Mouse (Mus musculus): ENCODE results near the gene Mblac2.

Mblac2 gene

DNA sequence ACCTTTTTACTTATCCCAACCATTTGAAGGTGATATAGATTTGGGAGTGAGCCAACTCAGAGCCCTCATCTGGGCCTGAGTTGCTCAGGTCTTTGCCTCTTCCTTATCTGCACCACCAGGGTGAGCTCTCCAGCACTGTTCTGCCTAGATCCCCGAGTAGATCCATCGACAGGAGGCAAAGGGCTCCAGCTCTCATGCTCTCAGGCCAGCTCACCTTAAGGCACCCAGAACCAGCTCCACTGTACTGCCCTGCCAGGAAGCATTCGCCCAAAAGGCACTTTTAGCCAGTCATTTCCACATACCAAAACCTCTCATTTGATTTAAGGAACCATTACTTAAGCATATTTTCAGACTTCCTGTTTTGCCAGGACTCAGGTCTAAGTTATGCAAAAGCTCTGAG, 29.8 kb downstream of the Mblac2 start:
- DNase-seq (ENCODE audit: low read depth): no peak

DNA sequence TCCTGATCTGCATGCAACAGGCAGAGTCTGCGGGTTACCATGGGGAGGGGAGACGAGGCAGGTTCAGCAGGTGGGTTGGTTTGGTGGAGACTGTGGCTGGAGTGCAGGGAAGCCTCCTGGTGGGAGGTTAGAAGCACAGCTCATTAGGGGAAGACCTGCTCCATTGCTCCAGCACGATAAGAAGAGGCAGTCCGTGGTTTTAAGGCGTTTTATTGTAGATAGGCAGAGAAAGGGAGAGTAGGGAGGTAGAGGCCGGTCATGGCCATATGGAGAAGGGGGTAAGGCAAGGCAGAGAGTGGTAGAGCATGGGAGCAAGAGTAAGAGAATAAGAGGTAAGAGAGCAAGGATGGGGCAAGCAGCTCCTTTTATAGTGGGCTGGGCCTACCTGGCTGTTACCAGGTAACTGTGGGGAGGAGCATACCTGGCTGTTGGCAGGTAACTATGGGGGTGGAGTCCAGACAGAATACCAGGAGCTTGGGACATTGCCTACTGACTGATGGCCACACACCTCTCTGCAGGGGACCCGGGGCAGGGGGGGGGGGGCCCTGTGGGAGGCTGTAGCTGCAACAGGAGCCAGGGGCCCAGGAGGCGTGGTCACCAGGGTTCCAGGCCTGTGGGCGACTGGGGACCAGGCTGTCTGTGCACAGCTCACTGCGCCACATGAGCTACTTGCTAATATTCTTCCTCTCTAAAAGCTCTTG, 32.4 kb downstream of the Mblac2 start:
- no peak for DNase-seq (ENCODE audit: low read depth)

DNA sequence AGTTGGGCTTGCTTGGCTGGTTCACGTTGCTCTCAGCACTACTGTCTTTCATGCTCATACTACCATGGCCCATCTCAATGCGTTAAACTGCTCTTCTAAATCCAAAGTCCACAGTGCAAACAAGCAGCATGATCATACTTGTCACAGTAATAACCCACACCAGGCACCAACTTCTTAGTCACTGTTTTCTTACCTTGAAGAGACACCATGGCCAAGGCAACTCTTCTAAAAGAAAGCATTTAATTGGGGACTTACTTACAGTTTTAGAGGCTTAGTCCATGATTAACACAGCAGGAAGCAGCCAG, 32.9 kb downstream of the Mblac2 start:
- no peak for DNase-seq (ENCODE audit: low read depth)

DNA sequence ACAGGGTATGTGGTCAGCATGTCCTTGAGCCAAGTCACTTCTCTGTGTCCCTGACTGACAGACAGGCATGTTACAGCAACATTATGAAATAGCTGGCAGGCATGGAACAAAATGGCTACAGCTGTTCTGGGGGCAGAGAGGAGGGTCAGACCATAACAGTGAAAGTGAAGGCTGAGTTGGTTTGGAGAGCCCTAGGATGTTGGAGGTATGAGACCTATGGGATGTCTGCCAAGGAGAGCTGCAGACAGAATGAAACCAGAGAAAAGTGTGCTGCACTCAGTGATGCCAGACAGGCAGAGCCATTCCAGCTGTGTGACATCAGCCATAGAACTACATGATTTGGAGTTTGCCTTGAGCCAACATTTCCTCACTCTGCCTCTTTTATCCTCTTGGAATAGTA, 43.7 kb downstream of the Mblac2 start:
- no peak for DNase-seq (ENCODE audit: low read depth)

DNA sequence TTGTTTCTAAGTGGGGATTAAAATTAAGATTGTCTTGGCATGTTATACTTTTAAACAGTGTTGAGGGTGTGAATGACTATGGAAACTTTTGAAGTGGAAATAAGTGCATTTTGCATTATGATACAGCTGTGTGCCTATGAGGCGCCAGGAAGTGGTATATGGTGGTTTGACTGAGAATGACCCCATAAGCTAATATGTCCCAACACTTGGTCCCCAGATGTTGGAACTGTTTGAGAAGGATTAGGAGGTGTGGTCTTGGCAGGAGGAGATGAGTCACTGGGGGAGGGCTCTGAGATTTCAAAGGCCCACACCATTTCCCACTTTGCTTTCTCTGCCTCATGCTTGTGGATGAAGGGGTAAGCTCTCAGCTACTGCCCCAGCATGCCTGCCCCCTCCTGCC, 44.2 kb downstream of the Mblac2 start:
- DNase-seq (ENCODE audit: low read depth): no peak

DNA sequence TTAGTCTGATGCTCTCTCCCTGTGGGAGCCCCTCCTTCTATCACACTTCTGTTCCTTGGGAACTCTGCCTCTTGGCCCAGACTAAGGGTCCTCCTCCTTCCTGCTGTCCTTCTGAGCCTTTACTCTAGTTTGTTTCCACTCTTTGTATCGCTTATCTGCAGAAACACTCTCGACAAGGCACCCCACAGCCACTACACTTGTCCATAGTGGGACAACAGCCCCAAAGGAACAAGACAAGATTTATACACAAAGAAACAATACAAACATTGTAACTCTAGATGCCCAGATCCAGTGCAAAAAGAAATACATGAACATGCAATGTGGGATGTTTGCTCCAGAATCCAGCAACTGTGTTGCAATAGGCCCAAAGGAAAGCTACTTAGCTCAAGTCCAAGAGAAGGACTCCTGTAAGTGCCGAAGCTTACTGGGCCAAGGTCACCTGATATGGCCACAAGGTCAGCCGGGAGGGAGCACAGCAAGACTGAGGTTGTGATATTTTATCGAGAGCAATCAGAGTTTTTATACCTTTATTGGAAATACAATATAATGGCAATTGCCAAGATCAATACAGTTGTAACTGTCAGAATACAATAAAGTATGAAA, 46.0 kb downstream of the Mblac2 start:
- DNase-seq (ENCODE audit: low read depth): no peak

DNA sequence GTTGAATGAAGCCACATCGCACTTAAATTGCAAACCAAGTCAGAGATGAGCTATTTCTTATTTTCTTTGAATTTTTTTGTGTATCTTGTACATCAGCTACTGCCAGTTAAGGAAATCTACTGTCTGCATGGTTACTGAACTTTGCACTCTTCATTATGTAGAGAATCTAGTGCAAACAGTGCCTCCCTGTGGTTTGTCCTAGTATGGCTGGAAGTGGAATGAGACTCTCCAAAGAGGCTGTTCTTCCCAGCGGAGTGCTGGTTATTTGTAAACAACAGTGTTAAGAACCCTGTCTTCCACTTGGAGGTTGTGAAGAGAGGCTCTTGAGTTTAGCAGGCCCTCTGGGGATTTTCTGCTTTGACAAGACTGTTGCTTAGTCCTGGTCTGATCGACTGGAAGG, 49.2 kb downstream of the Mblac2 start:
- DNase-seq (ENCODE audit: low read depth): peak; percentile 52

DNA sequence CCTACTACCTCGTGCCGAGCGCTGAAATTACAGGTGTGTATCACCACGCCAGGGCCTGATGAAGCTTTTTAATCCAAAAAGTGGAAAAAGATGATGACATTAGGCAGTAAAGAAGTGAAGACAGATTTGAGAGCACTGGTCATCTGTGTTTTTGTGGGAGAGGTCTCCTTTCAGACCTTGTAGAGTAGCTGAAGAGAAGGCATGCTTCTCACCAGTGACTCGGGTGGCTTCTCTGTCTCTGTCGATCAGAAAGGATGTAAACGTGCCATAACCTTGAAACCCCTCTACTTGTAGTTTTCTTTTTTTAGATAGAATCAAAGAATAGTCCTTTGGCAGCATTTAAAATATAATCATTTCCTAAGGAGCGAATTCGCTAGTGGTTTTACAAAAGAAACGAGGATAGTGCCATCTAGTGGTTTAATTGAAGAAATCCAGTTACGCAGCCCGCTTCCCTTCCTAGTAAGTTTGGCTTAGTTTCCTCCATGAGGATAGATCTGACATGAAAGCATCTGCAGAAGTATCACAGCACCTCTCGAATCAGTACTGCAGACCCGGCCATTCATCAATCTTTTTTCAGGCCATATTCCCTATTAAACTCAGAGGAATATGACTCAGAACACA, 50.5 kb downstream of the Mblac2 start:
- DNase-seq (ENCODE audit: low read depth): peak; percentile 75

DNA sequence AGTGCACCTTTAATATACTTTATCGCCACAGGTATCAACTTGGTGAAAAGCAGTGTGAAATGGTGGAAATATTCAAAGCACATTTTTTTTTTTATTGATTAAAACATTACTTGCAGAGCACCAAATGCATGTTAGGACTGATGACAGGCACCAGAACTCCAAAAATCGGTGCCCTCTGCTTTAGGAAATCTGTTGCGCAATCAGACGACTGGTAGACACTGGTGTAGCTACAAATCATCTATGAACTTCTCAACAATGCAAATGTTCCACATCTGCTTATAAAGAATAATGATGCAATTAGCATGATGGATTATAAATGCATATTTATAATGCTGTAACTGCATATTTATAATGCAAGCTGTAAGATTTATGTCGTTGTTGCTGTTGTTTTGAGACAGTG, 53.0 kb downstream of the Mblac2 start:
- DNase-seq (ENCODE audit: low read depth): no peak

DNA sequence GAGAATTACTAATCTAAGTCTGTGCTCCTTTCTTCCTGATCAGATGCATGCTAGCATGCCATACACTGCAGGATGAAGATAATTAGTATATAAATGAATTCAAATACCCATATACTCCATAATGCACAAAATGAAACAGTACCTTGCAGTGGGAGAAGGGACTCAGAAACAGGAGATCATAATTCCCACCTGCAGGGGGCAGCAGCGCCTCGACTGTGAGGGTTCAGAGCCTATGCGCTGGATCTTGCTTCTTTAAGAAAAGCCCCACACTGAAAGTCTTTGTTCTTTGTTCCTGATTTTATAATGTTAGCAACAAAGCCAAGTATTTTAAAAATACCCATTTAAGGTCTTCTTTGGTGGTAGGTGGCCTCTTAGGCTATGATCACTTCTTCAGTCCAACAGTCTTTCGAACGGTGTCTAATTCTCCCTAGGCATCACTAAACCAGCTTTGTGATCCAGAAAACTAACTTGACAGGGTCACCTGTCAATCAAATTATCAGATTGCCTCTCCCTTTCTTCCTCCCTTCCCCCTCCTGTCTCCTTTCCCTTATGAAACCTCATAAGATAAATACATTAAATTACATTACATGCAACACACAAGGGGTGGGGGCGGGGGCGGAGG, 56.0 kb downstream of the Mblac2 start:
- peak; percentile 72 for DNase-seq (ENCODE audit: low read depth)

DNA sequence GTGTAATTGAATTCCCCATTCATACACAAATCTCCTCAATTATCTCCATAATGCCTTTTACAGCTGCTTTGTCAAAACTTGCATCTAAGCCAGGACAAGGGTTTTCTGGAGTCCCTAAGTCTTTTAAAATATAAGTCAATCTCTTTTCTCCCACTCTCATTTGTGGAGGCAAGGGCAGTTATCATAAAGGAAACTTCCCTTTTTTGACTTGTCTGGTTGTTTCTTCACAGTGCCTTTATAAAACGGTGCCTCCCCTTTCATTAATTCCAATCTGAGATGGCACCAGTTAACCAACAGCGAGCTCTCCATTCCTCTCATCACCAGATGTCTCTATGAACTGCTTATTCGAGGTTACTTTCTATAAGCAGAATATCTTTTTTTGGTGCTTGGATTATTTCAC, 65.1 kb downstream of the Mblac2 start:
- DNase-seq (ENCODE audit: low read depth): no peak

DNA sequence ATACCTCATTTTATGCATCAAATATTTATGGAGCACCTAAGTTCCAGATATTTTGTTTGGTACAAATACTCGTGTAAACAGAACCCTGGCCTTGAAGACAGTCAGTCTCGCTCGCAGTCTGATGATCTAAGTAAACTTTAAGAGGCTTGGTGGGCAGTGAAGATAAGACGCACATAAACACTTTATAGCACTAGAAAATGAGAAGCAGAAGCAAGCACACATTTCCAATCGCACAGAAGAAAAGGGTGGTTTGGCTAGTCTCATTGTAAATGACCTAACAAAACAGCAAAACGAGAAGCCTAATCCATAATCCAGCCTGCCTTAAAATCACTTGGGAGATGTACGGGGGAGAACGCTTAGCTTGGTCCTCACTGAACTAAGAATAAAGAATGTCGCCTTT, 71.3 kb downstream of the Mblac2 start:
- DNase-seq (ENCODE audit: low read depth): no peak

DNA sequence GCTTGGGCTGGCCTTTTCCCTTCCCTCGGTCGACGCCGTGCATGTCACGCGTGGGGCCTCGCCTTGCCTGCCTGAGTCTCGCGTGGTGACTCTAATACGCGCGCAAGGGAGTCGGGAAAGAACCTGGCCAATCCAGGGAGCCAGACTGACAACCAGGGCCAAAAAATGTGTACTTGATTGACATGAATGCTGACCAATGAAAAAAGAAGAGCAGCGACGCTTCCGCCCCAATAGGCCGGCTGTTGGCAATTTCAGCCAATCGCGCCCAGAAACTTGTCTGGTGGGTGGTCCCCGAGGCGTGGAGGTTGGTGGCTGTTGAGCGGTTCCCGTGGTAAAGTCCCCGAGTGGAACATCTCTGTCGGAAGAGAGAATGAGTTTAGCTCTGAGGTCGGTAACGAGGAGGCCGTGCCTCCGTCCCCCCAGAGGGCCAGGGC, 71.8 kb downstream of the Mblac2 start, which contains the start of gene Cetn3:
TSS of gene Cetn3 (plus strand) at position 107 of the 434 bp plus-strand sequence.
- peak; percentile 99 for DNase-seq (ENCODE audit: low read depth)

DNA sequence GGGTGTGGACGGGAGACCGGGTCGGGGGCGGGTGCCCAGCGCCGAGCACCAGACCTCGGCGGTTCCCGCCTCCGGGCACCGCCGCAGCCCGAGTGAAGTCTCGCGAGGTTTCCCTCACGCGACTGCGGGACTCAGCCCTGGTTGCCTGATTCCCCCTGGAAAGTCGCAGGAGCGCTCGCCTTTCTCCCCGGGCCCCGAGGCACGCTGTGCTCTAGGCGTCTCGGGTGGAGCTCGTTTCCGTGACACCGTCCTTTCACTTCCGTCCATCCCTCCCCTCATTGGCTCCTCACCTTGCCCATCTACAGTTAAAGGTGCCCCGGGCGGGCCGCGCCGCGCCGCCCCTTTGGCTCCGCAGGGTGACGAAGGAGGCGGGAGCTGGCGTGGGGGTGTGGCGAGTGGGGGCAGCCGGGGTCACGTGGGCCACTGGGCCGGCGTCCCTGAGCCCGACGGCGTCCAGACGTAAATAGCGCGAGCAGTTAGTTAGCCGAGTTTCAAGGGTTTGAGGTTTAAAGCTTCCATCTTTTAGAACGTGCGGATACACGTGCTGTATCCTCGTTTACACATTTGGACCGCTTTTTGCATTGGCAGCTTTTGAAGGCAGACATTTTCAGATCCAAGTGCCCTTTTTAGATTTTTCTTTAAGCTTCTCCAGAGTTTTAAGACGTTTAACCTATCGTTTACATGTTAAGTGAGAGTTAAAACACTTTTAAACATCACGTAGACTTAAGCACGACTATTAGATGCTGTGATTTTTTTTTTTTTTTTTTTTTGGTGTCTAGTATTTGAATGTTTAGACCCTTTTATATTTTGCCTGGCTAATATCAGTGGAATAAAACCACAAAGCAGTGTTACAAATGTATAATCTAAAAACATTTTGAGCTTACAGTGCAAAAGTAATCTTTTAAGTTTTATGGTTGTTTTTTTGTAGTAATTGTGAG, 72.5 kb downstream of the Mblac2 start:
- DNase-seq (ENCODE audit: low read depth): peak; percentile 98

DNA sequence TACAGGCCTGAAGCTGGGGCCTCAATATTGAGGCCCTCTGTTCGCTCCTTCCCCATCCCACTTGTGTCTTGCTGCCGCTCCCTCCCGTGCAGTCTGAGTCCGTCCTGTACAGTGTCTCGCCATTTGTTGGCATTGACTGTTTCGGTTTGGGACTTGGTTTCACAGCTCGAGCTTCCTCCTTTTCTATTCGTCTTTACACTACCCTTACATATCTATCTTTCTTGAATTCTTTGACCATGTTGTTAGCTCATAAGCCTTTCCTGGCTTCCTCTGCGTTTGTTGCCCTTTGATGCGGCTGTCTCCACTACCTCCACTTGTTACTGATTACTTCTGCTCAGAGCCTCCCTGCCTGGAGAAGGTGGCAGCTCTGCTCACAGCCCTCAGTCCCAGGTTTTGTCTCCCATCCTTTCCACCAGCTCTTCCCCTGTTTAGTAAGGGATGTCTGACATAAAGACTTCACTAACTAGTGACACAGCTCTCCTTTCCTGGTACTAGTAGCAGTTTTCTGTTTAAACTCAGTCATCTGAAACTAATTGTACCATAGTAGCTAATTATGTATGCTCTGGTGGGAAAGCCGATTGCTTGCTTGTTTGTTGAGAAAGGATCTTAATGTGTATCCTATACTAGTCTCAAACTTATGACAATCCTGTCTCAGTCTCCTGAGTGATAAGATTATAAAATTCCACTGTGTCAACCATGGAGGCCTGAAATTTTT, 74.8 kb downstream of the Mblac2 start:
- no peak for DNase-seq (ENCODE audit: low read depth)

DNA sequence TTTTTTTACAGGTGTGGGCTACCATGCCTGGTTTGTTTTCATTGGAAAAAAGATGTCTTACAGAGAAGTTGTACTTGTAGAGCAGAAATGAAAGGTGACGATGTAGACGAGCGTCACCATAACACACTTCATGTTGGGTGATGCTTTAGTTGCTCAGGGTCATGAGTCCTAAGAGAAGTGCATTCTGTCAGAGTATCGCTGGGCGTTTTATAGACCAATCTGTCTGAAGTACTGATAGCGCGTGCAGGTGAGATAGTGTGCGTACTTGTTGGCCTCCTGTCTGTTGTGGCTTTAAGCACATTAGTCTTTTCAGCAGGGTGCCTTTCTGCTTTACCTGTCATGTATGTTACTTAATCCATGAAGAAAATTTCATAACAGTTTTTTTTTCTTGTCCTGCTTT, 79.0 kb downstream of the Mblac2 start:
- DNase-seq (ENCODE audit: low read depth): no peak

DNA sequence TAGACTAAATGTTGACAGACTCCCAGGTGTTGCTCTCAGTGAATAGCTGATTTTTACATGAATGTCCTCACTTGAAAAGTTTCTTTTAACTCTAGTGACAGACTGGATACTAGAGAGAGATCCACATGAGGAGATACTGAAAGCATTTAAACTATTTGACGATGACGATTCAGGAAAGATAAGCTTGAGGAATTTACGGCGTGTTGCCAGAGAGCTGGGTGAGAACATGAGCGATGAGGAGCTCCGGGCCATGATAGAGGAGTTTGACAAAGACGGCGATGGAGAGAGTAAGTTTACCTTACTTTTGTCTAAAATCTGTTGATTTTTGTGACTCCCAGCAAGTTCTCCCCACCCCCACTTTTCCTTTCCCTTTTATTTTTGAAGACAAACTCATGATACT, 80.7 kb downstream of the Mblac2 start:
- no peak for DNase-seq (ENCODE audit: low read depth)

DNA sequence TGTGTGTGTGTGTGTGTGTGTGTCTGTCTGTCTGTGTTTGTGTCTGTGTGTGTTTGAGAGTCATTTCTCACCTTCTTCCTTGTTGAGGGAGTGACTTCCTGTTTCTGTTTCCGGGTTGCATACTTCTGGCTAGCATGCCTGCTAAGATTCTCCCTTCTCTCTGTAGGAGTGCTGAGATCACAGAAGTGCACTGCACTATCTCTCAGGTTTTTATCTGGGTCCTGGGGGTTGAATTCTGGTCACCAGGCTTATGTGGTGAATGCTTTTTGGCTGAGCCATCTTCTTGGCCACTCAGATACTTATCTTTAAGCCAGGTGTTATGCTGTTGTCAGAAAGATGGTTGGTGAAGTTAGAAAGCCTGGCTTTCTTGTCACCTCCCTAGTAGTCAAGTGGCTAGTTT, 82.7 kb downstream of the Mblac2 start:
- DNase-seq (ENCODE audit: low read depth): peak; percentile 51

DNA sequence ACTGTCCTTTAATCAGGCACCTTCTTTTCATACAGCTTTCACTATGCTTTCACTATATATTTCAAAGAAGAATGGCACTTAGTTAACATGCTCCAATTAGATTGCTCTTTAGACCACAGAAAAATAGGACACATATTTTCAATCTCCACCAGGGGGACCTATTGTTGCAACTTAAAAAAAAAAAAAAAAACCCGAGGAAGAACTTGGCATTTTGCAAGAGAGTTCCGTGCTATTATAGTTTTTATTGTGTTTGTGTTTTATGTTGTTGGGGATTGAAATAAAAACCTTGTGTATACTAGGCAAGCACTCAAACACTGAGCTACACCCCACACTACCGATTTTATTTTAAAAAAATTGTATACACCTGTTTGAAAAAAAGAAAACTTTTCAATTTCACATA, 90.0 kb downstream of the Mblac2 start:
- peak; percentile 50 for DNase-seq (ENCODE audit: low read depth)
